Mouse (Mus musculus) layer of hippocampus, adult 9-10 months (tissue): ENCODE results near the gene Kat8.
"Not testable (repeated sequence)": the region's sequence is repeated elsewhere in the genome, so short reads cannot be mapped to it uniquely, and the experiment has no call there.

Experiments
- DNase-seq: peaks from one replicate; pipeline ENCODE4 v3.0.0; 2022; ENCODE audit warnings: low spot score

Kat8 gene

GRCm38 (mm10) chr7:127912190-127912871 is at the start of gene Kat8:
Gene Kat8 (plus strand): TSS chr7:127912516.
- DNase-seq: peak; percentile 77

- DNase-seq: no peak
Measured at GRCm38 (mm10) chr7:127866434-127866833, 45.9 kb upstream of the Kat8 start.

- no peak for DNase-seq
Measured at GRCm38 (mm10) chr7:127867641-127868040, 44.7 kb upstream of the Kat8 start.

- no peak for DNase-seq
Measured at GRCm38 (mm10) chr7:127869149-127869810, 43.0 kb upstream of the Kat8 start.

GRCm38 (mm10) chr7:127870136-127870821 is 42.0 kb upstream of the Kat8 start:
- no peak for DNase-seq

GRCm38 (mm10) chr7:127874812-127875626 is 37.3 kb upstream of the Kat8 start:
- no peak for DNase-seq

- peak; percentile 61 for DNase-seq
Measured at GRCm38 (mm10) chr7:127875627-127876001, 36.7 kb upstream of the Kat8 start.

GRCm38 (mm10) chr7:127876041-127876466 is 36.3 kb upstream of the Kat8 start, which contains the start of gene Zfp646:
Gene Zfp646 (plus strand): TSS chr7:127876221.
- DNase-seq: peak; percentile 26

GRCm38 (mm10) chr7:127876467-127877348 is 35.6 kb upstream of the Kat8 start, which contains the start of gene Zfp668:
Gene Zfp668 (minus strand): TSS chr7:127876828.
- DNase-seq: peak; percentile 88

- DNase-seq: no peak
Measured at GRCm38 (mm10) chr7:127879301-127879700, 33.0 kb upstream of the Kat8 start.

GRCm38 (mm10) chr7:127880431-127880830 is 31.9 kb upstream of the Kat8 start:
- DNase-seq: no peak

- DNase-seq: no peak
Measured at GRCm38 (mm10) chr7:127885951-127886350, 26.4 kb upstream of the Kat8 start.

GRCm38 (mm10) chr7:127886551-127886950 is 25.8 kb upstream of the Kat8 start:
- DNase-seq: no peak

- no peak for DNase-seq
Measured at GRCm38 (mm10) chr7:127887191-127887590, 25.1 kb upstream of the Kat8 start.

- DNase-seq: no peak
Measured at GRCm38 (mm10) chr7:127887781-127888180, 24.5 kb upstream of the Kat8 start.

GRCm38 (mm10) chr7:127888821-127889220 is 23.5 kb upstream of the Kat8 start:
- DNase-seq: no peak

- DNase-seq: no peak
Measured at GRCm38 (mm10) chr7:127890798-127891197, 21.5 kb upstream of the Kat8 start, which contains the start of gene Prss53. Gene Prss53 (minus strand): TSS chr7:127890970.

- DNase-seq: no peak
Measured at GRCm38 (mm10) chr7:127894480-127894879, 17.8 kb upstream of the Kat8 start.

- DNase-seq: peak; percentile 93
Measured at GRCm38 (mm10) chr7:127895442-127895841, 16.9 kb upstream of the Kat8 start, which contains the start of the genes Gm21974 and Vkorc1. Gene Gm21974 (minus strand): TSS chr7:127895454. Gene Vkorc1 (minus strand): TSS chr7:127895617.

GRCm38 (mm10) chr7:127895891-127896290 is 16.4 kb upstream of the Kat8 start:
- not testable (repeated sequence) for DNase-seq

GRCm38 (mm10) chr7:127896384-127896783 is 15.9 kb upstream of the Kat8 start:
- DNase-seq: peak; percentile 58
